Mouse (Mus musculus) right cerebral cortex, adult 2 months (tissue): ENCODE measurements at regions not wholly inside any gene's neighbourhood (a gene's known extent, or its start where the extent isn't known, plus 50 kb on each side); places are given as distances from the start of the nearest gene placed in this dataset.

Source experiments
- DNase-seq, 2 experiments: peaks; one replicate each; pipeline ENCODE4 v3.0.0; 2021 to 2022; ENCODE audit warnings: low spot score in 2 of 2

DNA sequence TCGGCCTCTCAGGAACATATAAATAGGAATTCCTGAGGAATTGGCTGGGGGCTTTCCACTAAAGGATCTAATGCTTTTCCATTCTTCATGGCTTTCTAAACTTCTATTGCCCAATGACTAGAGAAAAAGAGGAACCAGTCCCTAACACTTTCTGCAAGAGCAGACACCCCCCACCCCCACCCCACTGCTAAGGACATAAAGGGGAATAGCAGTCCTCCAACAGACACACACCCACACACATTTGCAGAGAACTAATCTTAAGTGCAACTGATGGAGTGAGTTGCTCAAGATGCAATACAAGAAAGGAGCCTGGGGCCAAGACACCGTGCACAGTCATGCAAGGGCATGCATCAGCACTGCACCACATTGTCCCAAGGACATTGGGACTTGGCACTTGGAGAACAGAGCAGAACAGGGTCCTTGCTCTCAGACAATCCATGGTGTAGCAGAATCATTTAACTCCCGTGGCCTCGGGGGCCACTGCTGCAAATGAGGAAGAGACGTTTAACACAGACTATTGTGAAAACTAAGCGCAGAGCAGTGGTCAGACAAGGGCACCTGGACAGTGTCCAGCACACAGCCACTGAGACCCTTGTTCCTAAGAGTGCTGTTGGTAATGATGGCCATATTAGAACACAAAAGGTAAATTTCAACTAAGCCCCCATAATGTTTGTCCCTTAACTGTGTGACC is 161.1 kb downstream of the Xpnpep1 start:
- DNase-seq, result no peak

- DNase-seq, result no peak
Observed at GRCm38 (mm10) chr19:52866635-52867034, 173.4 kb downstream of the Xpnpep1 start.

- no peak for DNase-seq
Observed at GRCm38 (mm10) chr19:52861576-52861975, 178.4 kb downstream of the Xpnpep1 start.

- peak; percentile 19 to 21 for DNase-seq
Observed at GRCm38 (mm10) chr19:52854068-52854682, 185.8 kb downstream of the Xpnpep1 start.

DNA sequence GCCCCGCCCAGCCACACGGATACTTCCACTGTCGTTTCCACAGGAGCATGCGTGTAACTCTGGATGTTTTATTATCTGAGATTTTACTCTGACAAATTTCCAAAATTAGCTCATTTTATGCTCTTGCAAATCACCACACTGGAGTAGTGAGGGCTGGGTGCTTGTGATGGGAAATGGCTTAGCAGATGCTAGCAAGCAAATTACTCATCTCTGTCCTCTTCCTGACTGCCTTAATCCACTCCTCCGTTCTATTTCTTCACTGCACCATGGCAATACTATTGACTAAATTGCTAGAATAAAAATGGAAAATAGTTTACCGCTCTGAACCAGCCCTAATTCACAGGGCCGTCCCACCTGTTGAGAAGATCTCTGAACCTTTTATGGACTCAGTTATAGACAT is 223.8 kb downstream of the Xpnpep1 start:
- peak; percentile 25 for DNase-seq

DNA sequence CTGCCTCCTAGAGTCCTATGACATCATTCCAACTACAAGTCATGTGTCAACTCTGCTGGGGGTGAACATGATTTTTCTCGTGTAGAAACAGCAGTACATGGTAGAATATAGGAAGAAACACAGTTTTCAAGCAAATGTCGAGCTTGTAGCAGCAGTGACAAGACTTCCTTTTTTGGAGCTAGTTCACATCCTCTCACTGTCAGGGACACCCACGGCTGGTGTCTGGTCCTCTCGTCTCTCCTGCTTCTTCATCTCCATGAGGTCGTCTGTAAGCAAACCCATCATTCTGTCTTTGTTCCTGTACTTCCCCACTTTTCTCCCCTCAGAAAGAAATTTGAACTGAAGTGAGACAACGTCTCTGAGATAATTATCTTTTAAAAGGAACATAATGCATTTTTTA is 228.0 kb downstream of the Xpnpep1 start:
- peak; percentile 18 to 20 for DNase-seq

- DNase-seq, result no peak
Observed at GRCm38 (mm10) chr19:52788802-52789201, 251.2 kb downstream of the Xpnpep1 start.

GRCm38 (mm10) chr19:52768761-52769388 is 271.1 kb downstream of the Xpnpep1 start:
- peak; percentile 12 to 20 for DNase-seq

GRCm38 (mm10) chr19:52768117-52768516 is 271.9 kb downstream of the Xpnpep1 start:
- DNase-seq, result peak; percentile 14 to 39

GRCm38 (mm10) chr19:52738946-52739345 is 301.1 kb downstream of the Xpnpep1 start:
- DNase-seq, result peak; percentile 15 to 18

GRCm38 (mm10) chr19:52721776-52722175 is 318.2 kb downstream of the Xpnpep1 start:
- peak; percentile 13 to 28 for DNase-seq

DNA sequence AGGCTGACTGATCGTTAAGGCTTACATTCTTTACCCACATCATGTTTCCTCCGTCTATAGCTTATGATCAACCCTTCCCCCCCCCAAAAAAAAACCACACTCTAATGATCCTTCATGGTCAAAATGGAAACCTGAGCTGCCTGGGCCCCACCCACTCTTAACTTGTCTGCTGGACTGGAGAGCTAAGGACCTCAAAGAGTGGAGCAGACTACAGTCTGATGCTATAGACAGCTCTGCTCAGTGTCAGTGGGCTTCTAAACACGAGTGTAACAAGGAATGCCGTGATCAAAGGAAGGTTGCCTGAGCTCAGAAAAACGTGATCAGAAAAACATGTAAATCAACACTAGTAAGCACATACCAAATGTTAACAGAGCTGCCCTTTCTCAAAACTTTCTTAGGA is 324.7 kb downstream of the Xpnpep1 start:
- DNase-seq, result no peak

DNA sequence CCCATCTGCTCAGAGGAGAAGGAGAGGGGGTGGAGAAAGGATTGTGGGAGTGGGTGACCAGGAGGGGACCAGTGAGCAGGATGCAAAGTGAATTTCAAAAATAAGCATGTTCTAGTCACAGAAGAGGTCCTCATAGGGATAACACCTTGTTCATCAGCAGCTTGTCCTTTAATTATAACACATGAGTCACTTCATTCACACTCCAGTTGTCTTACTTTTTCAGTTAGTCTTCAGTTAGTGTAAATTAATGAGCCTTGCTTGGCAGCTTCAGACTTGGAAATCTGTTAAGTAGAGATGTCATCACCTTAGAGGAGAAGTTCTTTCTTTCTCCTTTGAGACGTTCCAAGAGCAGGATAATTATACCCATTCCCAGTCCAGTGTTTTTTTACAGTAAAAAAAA is 332.3 kb downstream of the Xpnpep1 start:
- DNase-seq, result no peak

DNA sequence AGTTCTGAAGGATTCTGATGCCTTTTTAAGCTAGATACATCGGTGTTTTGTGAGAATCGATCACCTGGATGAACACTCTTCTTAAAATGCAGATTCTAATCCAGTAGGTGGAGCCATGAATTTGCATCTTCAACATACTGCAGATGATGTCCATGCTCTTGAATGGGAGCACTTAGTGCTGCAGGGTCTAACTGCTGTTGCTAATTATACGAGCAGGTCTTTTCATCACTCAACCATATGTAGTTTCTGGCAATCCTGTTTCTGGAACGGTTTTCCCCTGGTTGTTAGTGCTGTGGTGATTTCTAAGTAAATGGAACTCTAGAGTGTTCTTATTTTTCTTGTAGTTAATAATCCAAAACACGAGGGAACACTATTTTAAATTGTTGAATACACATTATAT is 379.0 kb downstream of the Xpnpep1 start:
- no peak for DNase-seq

DNA sequence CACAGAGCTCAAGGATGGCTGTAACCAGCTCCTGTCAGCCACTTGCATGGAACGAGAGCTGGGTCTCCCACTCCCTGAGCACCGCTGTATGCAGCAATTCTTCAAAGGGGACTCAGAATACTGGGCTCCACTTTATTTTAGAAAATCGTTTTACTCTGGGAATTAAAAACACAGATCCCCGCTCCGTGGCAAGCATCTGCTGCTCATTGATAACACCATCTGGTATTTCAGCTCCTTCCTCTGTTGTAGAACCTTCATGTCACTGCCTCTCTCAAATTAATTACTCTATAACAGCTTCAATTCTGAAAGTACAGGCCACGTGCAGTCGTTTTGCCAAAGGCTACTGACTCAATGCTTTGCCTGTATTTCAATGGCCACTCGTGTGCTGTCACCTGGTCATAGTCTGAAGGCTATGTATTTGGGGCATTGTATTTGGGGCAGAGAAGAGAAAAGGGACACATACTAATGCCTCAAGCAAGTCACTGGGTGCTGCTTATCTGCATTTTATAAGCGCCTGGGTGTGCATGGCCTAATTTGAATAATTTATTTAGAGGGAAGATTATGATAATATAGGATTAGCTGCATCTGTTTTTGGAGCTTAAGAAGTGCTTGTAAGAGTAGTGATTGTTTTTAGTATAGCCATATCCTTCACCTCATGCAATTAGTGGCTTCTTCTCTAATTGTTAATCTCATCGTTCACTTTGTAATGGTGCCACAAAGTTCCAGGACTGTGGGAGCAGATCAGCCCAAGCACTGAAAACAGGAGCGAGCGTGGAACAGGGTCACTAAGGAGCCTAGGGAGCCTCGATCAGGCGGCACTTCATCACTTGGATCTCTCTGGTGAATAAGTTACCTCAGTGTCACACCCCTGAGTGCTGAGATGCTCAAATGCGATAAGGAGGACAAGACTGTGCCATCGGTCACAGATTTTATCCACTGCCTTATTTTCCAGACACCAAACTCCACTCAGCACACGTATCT is 383.3 kb downstream of the Ins1 start:
- peak; percentile 33 to 57 for DNase-seq

DNA sequence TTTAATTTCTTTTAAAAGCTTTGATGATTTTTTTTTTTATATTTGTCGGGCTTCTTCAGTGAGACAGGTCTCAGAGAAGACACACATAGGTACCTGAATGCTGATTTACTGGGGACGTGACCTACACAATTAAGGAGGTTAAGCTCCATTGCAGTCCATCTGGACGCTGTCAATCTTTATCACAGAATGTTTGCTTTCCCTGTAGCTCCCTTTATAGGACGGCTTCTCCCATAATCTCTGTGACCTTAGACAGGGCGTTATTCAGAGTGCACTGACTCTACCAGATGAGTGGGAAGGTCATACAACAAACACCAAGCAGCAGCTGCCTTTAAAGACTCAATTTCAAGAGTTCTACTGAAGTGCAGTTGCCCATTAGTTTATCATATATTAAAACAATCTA is 376.1 kb downstream of the Ins1 start:
- DNase-seq, result no peak

- no peak for DNase-seq
Observed at GRCm38 (mm10) chr19:52632501-52632900, 368.4 kb downstream of the Ins1 start.

DNA sequence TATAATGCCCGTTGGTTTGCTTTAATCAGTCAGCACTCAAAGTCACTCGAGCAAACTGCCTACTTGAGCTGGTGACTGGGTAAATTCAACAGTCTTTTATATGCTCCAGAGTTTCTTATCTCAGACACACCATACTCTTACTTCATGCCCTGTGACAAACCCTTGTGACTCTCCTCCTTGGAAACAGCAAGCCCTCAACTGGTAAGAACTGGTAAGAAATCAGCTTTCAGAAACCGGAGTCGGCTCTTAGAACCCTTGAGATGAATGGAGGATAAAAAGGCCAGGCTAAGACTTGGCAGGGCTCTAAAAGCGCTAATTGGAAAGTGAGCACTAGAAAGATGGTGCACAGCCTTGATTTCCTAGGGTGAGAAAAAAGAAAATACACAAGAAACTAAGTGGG is 360.2 kb downstream of the Ins1 start:
- peak in 1 of 2 experiments; percentile 13 for DNase-seq

DNA sequence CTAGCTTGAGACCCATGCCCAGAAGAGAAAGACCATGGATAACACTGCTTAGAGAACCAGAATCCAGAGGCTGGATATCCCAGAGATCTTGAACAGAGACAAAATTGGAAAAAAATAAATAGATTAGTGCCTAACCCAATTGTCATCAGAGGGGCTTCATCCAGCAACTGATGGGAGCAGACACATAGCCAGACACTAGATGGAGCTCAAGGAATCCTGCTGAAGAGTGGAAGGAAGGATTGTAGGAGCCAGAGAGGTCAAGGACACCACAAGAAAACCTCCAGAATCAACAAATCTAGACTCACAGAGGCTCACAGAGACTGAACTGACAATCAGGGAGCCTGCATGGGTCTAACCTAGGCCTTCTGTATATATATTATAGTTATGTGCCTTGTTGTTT is 359.4 kb downstream of the Ins1 start:
- no peak for DNase-seq

DNA sequence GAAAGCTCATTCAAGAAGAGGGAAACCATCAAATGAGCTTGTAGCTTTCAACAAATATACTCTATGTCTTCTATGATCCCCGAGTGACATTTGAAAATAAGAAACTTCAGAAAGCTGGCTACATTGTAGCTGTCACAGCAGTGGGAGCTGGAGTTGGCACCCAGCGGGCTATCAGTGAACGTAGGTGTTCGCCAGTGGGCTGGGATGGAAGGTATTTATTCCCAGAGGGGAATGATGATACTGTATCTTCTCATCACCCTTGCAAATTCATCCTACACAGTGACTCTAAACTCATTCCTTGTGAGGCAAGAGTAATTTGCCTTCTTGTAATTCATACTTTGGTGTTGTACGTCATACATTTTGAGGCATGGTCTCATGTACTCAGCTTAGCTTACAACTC is 349.3 kb downstream of the Ins1 start:
- DNase-seq, result peak; percentile 11 to 13

GRCm38 (mm10) chr19:52606859-52607258 is 342.8 kb downstream of the Ins1 start:
- DNase-seq, result no peak

DNA sequence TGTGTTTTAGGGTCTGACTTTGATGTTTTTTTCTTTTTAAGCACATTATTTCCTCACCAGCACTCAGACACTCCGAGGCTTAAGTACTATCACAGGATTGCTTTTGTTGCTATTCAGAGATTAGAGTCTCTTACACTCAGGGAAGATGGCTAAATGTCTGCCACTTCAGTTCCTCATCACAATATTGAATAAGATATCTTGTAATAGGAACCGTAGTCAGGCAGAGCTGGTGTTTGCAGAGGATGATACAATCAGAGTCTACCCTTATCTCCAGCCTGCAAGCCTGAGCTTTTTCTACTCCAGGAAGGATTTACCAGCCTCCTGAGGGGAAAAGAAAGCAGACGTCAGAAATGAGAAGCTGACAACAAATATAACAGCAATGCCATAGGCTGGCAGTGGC is 336.3 kb downstream of the Ins1 start:
- no peak for DNase-seq
